Mouse (Mus musculus) monocyte, adult 59 days (primary cell): ENCODE data around the gene Tex13b. TPM values are rescaled to one million over a fixed set of nuclear protein-coding genes. Genes with fewer than 3 reads are reported as not detected.

ENCODE experiments used
- total RNA-seq, 2 experiments: library from RNA; stranded (reverse); gene quantifications; one replicate each; pipeline ENCODE4 v1.2.4; 2023

Tex13b gene
- not detected for total RNA-seq

GRCm38 (mm10) chrX:140813312-140814006, at the start of gene Tex13b:
Tex13b (minus strand) TSS chrX:140813433.

Other genes starting within 250 kb of the Tex13b start
- 100 to 1,000 TPM; 394 to 511 TPM for gene Tsc22d3, start 212.8 kb downstream of the Tex13b start, total RNA-seq
- gene Mid2, start 148.8 kb downstream of the Tex13b start, total RNA-seq, result not detected
- gene Vsig1, start 94.2 kb upstream of the Tex13b start, total RNA-seq, result not detected
- 10 to 100 TPM; 15.5 to 18.6 TPM for gene Psmd10, start 143.3 kb upstream of the Tex13b start, total RNA-seq
- 10 to 100 TPM; 11.2 to 14.9 TPM for gene Atg4a, start 143.5 kb upstream of the Tex13b start, total RNA-seq